Mouse (Mus musculus): ENCODE results near the gene Bbs10. TPM values are rescaled to one million over a fixed set of nuclear protein-coding genes. Genes with fewer than 3 reads are reported as not detected.

The Bbs10 gene
- total RNA-seq (2021) = 1 to 10 TPM; 2.5 to 2.8 TPM

DNA sequence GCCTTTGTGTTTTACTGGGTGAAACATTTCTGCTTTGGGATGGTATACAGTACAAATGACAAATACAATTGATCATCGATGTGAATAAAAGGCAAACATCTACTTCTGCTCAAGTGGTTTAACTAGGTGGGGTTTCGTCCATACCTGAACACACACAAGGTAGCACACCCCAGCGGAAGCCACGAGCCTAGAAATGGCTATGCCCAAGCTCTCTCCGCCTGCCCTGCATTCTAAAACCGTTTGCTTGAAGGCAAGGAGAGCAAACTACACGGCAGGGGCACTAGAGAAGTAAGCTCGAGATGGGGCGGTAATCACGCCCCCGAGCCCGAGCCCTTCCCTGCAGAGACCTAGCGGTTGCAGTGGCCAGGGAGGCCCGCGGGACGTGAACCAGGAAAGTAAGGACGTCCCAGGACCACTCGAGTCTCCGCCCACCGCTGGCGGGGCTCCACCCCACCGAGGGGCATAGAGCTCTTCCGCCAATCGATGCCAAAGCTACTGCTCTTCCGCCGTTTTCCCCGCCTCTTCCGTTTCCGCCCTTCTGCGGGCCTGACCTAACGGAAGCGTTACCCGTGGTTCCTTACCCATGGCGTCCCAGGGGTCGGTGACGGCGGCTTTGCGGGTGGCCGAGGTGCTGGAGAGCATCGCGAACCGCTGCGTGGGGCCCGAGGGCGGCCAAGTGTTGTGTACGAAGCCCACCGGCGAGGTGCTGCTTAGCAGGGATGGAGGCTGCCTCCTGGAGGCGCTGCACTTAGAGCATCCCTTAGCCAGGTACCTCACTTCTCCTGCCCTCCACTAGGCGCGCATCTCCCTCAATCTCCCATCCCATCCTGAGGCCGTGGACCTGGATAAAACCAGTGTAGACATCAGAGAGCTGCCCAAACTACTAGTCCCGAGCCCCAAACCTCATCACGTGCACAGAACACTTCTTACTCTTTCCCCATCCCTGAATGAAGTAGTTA is at the start of gene Bbs10:
Bbs10 (plus strand) TSS at position 540 of the 959 bp plus-strand sequence.
- intact Hi-C loops (cut with DNase I) = loop anchor here (2.0 to 10.0 kb wide), 4 partner anchors 71 to 674 kb away; partner anchors contain the start of genes Krr1 and Nap1l1
- DNase-seq (ENCODE audit: low spot score) = peak; percentile 90

DNA sequence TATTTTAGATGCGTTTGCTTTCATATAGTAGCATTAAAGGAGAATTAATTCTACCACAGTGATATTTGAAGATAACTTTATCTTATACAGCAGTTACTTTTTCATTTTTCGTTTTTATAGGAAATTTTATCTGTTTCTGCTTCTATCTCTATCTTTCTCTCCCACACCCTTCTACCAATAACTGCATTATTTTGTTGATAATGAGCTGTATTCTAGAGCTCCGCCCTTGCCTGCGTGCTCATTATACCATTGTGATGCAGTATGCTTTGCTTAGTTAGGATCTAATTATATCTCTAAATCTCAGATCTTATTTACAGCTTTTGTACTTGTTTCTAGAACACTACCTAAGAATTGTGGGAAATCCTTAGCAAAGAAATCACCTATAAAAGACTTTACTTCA is 48.3 kb upstream of the Bbs10 start:
- intact Hi-C loops (cut with DNase I) = no loop called here

DNA sequence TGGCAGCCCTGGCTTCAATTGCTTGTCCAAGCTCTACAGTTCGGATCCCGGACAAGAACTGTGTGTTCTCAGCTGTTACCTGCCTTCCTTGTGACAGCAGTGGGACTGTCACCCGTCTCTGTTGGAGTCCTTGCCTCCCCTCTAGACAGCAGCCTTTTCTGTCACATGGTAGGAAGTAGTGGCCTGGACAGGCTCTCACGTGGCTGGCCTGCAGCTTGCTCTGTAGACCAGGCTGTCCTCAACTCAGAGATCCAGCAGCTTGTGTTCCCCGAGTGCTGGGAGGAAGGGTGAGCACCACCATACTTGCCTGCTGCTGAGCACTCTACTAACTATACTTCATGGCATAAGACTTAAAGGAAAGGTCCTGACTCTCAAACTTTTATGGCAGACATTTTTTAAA is 46.8 kb upstream of the Bbs10 start:
- intact Hi-C loops (cut with DNase I) = no loop called here
- no peak for DNase-seq (ENCODE audit: low spot score)

More for the DNA sequence above, 48.3 kb upstream of the Bbs10 start:
- no peak for DNase-seq (ENCODE audit: low spot score)

DNA sequence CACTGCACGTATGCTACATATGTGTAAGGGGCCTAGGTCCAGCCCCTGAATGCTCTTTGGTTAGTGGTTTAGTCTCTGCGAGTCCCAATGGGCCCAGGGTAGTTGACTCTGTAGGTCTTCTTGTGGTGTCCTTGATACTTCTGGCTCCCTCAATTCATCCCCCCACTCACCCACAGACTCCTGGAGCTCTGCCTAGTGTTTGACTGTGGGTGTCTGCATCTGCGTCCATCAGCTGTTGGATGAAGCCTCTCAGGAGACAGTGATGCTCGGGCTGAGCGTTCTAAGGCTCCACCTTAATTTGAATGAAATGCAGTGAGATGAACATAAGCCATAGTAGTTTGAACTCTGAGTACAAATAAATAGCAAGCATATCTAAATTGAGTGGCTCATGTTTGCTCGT is 43.3 kb upstream of the Bbs10 start:
- intact Hi-C loops (cut with DNase I) = no loop called here
- DNase-seq (ENCODE audit: low spot score) = no peak

DNA sequence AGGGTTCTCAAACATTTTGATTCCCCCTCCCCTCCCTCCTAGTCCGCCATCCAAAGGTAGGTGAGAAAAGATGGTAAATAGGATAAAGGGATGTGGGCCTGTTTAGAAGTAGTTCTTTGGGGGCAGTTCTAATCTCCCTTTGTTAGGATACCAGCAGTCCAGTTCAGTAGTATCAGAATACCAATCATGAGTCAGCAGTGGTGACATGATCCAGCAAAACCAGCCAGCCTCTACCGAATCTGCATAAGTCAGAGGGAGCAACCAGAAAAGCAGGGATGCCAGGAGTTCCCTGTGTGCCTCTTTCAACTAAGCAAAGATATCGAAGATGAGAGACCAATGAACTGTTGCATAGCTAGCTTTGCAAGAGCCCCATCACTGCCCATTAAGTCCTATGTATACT is 42.3 kb upstream of the Bbs10 start:
- DNase-seq (ENCODE audit: low spot score) = no peak
- intact Hi-C loops (cut with DNase I) = no loop called here

DNA sequence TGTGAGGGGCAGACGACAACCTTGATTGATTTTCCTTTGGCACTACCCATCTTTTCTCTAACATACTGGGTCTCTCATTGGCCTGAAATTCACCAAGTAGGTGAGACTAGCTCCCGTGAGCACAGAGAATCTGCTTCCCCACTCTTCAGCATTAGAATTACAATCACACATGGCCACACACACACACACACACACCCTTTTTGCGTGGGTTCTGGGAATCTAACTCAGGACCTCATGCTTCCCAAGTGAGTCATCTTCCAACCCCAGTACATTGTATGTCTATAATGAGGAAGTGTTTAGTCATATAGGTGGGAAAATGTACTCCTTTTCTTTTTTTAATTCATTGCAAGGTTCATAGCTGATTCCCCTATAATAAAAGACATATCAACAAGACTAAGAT is 41.1 kb upstream of the Bbs10 start:
- DNase-seq (ENCODE audit: low spot score) = no peak
- intact Hi-C loops (cut with DNase I) = no loop called here

DNA sequence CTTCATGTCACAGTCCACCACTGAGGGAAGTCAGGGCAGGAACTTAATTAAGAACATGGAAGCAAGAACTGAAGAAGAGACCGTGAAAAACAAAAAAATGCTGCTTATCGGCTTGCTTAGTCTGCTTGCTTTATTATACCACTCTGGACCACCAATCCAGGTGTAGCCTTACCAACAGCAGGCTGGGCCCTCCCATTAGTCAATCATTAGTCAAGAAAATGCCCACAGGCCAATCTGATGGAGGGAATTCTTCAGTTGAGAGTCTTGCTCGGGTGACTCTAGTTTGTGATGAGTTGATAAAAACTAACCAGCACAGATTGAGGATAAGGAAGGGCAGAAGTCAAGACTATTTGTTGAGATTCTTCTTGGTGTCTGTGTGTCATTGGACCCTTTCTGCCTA is 40.2 kb upstream of the Bbs10 start:
- intact Hi-C loops (cut with DNase I) = no loop called here
- DNase-seq (ENCODE audit: low spot score) = no peak

DNA sequence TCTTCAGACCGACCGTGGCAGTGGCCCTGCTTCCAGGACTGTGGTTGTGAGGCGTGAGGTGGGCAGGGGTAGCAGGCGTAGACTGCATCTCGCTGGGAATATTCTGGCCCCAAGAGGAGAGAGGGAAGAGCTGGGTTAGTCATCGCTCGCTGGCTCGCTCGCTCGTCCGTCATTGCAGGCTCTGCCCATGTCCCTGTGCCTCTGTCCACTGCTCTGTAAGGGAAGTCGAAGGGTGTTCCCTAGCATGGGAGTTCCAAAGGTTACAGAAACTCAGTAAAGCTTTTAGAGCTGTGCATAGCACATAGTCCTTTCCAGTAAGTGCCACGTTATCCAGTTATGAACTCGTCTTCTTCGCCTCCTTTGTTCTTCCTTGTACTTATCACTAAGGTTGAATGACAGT is 26.8 kb upstream of the Bbs10 start:
- intact Hi-C loops (cut with DNase I) = loop anchor here (5.0 kb wide), 2 partner anchors 44 to 104 kb away; no protein-coding TSS in a partner anchor
- no peak for DNase-seq (ENCODE audit: low spot score)

DNA sequence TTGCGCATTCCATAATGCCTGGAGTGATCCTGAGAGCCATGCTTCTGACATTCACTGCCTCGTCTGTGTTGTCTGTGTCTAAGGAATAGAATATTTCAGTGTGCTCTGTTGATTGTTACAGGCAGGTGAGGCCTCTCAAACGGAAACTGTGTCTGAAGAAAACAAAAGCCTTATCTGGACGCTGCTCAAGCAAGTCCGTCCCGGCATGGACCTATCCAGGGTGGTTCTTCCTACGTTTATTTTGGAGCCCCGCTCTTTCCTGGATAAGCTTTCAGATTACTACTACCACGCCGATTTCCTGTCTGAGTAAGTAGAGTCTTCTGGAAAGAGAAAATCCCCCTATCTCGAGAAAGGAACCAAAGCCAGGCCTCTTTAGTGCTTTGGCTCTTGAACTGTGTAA is 25.6 kb upstream of the Bbs10 start:
- intact Hi-C loops (cut with DNase I) = loop anchor here (5.0 kb wide), 2 partner anchors 46 to 106 kb away; no protein-coding TSS in a partner anchor
- no peak for DNase-seq (ENCODE audit: low spot score)

DNA sequence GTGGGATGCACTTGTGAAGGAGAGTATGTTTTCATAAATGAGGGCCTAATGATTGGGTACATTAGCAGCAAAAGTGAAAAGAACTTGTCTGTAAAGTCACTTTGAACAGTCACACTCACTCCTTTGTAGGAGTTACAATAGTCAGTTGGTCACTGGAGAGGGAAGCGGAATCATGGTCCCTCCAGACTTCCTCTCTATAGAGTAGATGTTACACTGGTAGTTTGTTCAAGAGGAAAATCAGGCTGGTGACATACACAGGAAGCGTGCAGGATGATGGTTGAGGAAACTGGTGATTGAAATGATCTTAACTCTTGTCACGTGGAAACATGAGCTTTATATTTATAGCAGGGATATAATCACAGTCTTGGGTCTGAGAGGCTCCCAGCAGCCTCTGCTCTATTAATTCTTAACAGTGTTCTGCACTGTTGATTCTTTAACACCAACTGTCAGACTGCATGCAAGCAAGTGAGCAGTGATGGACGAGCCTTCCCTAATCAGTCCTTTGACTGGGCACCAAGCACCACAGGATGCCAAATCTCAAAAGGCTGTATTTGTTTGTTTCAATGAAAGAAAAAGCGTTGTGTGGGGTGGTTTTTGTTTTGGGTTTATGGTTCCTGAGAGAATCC is 24.9 kb upstream of the Bbs10 start:
- intact Hi-C loops (cut with DNase I) = loop anchor here (5.0 kb wide), 2 partner anchors 46 to 106 kb away; no protein-coding TSS in a partner anchor
- DNase-seq (ENCODE audit: low spot score) = no peak

DNA sequence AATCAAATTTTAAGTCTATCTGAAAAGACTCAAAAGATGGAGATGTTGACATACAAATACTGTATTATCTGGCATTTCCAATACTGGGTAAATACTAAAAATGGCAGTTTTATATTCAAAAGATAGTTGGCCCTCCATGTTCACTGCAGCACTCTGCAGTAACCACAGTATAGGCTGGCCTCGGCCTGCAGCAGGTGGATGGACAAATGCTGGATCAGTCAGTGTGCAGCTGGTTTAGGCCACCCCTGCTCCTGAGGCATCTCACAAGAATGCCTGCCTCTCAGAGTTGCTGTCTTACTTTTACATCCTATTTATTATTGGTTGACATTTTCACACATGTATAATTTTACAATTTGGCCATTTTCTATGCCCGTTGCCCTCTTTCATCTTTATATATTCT is 22.7 kb upstream of the Bbs10 start:
- intact Hi-C loops (cut with DNase I) = no loop called here
- no peak for DNase-seq (ENCODE audit: low spot score)

DNA sequence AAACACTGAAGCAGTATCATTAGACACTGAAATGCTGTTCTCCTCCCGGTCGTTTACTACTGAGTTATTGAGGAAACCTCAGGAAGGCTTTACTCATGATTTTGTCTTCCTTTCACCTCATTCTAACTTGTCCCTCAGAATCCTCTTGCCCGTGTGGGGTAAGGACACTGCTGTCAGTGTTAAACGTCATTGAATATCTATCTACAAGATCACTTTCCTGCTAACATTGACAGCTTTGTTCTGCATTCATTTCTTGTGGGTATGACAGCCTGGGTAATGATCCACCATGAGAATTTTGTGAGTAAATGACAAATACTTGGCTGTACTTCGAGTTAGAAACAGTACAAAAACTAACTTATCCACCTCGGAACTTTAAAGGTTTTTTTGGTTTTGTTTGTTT is 848 bp upstream of the Bbs10 start:
- DNase-seq (ENCODE audit: low spot score) = no peak
- intact Hi-C loops (cut with DNase I) = loop anchor here (2.0 to 10.0 kb wide), 4 partner anchors 70 to 675 kb away; partner anchors contain the start of genes Krr1 and Nap1l1

DNA sequence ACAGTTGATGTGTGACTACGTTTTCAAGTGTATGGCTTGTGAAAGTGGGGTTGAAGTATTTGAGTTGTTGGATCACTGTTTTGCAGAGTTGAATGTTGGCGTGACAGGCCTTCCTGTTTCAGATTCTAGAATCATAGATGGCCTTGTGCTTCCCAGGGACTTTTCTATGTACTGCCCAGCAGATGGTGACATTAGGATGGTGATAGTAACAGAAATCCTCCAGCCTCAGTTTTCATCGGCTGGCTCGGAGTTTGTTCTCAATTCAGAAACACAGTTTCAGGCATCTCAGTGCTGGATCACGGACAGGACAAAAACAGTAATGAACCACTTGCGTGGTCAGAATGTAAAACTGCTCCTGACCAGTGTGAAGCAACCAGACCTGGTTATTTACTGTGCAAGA is 1.1 kb downstream of the Bbs10 start:
- intact Hi-C loops (cut with DNase I) = loop anchor here (2.0 to 10.0 kb wide), 4 partner anchors 72 to 673 kb away; partner anchors contain the start of genes Krr1 and Nap1l1
- no peak for DNase-seq (ENCODE audit: low spot score)

DNA sequence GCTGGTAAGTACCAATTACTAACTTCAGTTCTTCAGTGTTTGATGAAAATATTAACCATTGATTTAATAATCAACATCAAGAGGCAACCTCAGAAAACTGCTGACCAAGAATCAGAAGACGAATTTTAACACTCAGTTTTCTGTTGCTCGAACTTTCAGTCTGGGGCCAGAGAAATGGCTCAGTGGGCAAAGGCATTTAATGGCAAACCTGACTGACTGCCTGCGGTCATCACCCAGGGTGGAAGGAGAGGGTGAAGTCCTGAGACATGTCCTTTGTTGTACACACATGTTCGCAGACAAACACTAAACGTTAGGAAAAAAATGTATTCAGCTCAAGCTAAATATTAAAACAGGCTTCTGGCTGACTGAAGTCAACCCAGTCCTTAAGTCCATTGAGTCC is 2.6 kb downstream of the Bbs10 start:
- intact Hi-C loops (cut with DNase I) = no loop called here
- no peak for DNase-seq (ENCODE audit: low spot score)

DNA sequence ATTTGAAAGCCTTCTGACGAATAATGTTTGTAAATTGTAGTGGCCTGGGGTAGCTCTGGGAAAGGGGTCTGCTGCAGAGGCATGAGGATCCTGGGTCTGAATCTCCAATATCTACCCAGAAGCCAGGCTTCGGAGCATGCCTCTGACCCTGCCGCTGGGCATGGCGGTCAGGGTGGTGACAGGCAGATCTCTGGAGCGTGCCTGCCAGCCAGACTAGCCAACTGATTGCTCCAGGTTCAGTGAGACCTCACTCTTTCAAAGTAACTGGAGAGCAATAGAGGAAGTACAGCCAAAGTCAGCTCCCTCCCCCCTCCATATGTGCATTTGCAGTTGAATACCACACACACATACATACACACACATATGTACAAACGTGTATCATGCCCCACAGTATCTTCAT is 4.0 kb downstream of the Bbs10 start:
- intact Hi-C loops (cut with DNase I) = no loop called here
- DNase-seq (ENCODE audit: low spot score) = no peak

DNA sequence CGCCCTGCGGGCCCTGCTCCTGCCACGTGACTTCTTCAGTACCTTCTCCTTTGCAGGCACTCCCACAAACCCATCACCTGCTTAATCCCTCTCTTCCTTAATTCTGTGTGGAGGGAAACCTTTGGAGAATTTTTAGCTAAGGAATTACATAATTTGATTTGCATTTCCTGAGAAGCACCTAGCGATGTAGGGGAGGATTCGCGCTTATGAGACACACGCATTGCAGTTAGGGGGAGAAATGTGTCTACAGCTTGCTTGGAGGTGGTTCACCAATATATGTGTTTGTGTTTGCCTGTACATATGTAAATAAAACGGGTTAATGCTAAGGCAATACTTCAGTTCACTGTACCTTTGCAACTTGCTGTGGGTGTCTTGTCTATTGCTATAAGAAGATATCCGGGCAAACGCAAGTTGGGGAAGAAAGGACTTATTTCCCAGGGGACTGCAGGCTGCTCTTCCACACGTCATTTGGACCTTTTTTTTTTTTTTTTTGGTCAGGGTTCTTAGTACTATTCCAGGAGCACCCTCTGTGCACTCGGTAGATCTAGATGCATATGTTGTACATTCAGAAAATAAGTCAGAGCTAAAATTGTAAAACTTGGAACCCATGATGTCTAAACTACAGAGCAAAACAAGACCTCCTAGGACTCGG is 10.5 kb downstream of the Bbs10 start:
- no peak for DNase-seq (ENCODE audit: low spot score)
- intact Hi-C loops (cut with DNase I) = no loop called here

DNA sequence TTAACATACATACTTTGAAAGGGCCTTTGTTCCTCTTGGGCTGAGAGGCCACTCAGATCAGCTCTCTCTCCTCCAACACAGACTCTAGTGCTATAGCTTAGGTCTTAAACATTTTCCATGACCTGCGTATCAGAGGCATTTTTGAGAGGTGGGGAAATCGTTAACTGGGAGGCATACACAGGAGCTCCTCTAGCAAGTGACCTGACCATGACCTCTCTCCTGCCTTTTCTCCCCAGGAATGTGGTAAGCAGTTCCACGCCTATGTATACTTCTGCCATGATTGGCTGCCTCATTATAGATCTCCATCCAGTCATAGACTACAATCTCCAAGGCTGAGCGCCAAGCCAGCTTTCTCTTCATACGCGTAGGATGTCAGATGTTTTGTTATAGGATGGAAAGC is 14.8 kb downstream of the Bbs10 start:
- DNase-seq (ENCODE audit: low spot score) = no peak
- intact Hi-C loops (cut with DNase I) = no loop called here

DNA sequence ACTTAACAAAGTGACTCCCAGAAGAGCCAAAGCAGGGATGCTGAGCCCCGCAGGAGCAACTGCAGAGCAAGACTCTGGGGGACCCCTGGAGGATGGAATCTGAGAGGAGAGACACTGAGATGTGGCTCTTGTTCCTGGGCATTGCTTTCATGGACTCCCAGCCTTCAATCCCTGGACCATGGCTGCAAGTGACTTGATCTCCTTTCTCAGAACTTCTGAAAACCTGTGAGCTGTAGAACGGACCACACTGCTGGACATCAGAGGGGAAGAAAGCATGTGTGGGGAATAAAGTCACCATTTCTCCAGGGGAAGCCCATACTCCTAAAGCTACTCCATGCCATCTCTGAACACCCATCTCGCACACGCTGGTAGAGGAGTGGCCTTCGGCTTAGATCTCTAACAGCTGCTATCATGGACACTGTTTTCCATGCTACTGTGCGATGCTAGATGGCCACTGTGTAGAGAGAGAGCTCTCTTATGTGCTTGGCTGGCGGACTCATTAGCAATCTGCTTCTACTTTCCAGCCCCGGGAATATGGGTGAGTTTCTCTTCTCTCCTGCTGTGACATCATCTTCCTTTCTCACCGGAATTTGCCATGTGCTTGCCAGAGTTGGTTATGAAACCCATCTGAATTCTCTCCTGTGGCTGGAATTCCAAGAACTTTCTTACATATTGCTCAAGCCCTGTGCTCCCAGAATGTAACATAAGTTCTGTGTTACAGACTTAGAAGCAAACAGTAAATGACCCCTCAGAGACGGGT is 16.3 kb downstream of the Bbs10 start:
- no peak for DNase-seq (ENCODE audit: low spot score)
- intact Hi-C loops (cut with DNase I) = no loop called here

DNA sequence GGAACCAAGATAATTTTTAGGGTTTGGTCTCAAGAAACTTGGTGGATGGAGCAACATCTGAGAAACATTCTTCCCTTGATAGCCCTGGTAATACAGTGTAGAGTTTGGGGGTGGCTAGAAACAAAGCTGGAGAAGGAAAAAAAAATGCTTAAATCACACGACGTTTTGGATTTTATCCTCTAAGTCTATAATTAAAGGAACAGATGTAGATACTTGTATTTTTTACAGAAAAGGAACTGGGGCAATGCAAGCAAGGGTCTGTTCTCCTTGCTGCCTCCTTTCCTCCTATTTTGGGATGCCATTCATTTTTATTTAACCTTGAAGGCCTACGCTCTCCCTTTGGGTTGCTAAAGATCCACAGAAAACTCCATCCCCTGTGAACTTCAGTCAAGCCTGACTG is 17.5 kb downstream of the Bbs10 start:
- intact Hi-C loops (cut with DNase I) = no loop called here
- no peak for DNase-seq (ENCODE audit: low spot score)

DNA sequence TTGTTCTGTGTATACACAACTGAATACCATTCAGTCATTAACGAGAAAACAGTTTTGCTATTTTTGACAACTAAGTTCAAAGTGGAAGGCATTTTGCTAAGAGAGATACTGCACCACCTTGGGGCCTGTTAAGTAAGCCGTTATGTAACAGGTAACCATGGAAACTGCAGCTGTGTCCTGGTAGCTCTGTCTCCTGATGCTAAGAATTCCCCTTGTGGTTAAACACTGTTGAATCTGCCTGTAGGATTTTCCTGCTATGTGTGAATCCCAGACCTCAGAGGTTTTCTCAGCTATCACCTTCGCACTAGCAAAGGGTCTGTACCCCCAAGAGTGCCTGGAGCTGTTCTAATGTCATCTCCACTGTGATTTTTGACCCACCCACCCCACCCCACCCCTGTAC is 19.5 kb downstream of the Bbs10 start:
- intact Hi-C loops (cut with DNase I) = no loop called here
- DNase-seq (ENCODE audit: low spot score) = no peak
